Mouse (Mus musculus) testis, adult 2 months (tissue): ENCODE results near the gene Gm20388. TPM values are rescaled to one million over a fixed set of nuclear protein-coding genes. Genes with fewer than 3 reads are reported as not detected.

ENCODE experiments used
- H3K27ac ChIP-seq: fragments of 200-500 bp; 2 replicates; pipeline ENCODE4 v1.5.1; 2012; ENCODE audit warnings: low read depth, low read length; ENCODE audit not compliant: control insufficient read depth, insufficient read depth
- H3K27me3 ChIP-seq: fragments of 200-500 bp; 2 replicates; pipeline ENCODE4 v1.6.1; 2012; ENCODE audit warnings: mild to moderate bottlenecking, low read length, moderate library complexity; ENCODE audit not compliant: control insufficient read depth, insufficient read depth
- H3K36me3 ChIP-seq: fragments of 200-500 bp; 2 replicates; pipeline ENCODE4 v1.6.1; 2012; ENCODE audit warnings: mild to moderate bottlenecking, low read length; ENCODE audit not compliant: control insufficient read depth, insufficient read depth
- H3K4me1 ChIP-seq: fragments of 200-500 bp; 2 replicates; pipeline ENCODE4 v1.6.1; 2012; ENCODE audit warnings: low read length; ENCODE audit not compliant: control insufficient read depth, insufficient read depth
- H3K4me3 ChIP-seq: fragments of 200-500 bp; 2 replicates; pipeline ENCODE4 v1.5.1; 2012; ENCODE audit warnings: low read depth, mild to moderate bottlenecking, low read length, moderate library complexity, mixed read lengths; ENCODE audit not compliant: control insufficient read depth
- CTCF ChIP-seq: fragments of 200-500 bp; IDR thresholded peaks from 2 replicates; pipeline ENCODE4 v1.5.1; 2012; ENCODE audit warnings: low read depth, mild to moderate bottlenecking, inconsistent platforms, low read length, moderate library complexity; ENCODE audit not compliant: control insufficient read depth, insufficient read depth, insufficient replicate concordance
- POLR2A ChIP-seq: fragments of 200-500 bp; IDR thresholded peaks from 2 replicates; pipeline ENCODE4 v1.6.1; 2012; ENCODE audit warnings: low read depth, mild to moderate bottlenecking, inconsistent platforms, low read length, moderate library complexity; ENCODE audit not compliant: control insufficient read depth
- polyA plus RNA-seq: library from polyadenylated mRNA; depleted of rRNA; stranded (reverse); fragments of >200 nt; gene quantifications from 2 replicates; pipeline ENCODE4 v1.2.3, GENCODE M21; 2012

The Gm20388 gene
- polyA plus RNA-seq, 1 experiment: 5.6 TPM

GRCm38 (mm10) chr8:121909148-121909541 is 1998.5 kb downstream of the Gm20388 start:
- H3K27ac ChIP-seq: no peak overlapping the region
- TF ChIP-seq CTCF: no peak
- no peaks in the 10 kb centered on the region for H3K27me3 ChIP-seq
- no peaks in the 10 kb centered on the region; the same call in 1 of the 2 replicates for H3K36me3 ChIP-seq
- H3K4me1 ChIP-seq: peaks cover 20% of the 10 kb centered on the region
- peak overlapping the region; percentile 93 for H3K4me3 ChIP-seq

- Histone ChIP-seq H3K36me3 (no peaks in the 10 kb centered on the region; the same call in 1 of the 2 replicates), H3K27me3 (no peaks in the 10 kb centered on the region), H3K4me3 (peak overlapping the region; percentile 93), H3K4me1 (peaks cover 20% of the 10 kb centered on the region), H3K27ac (no peak overlapping the region)
- TF ChIP-seq POLR2A (no peak), CTCF (no peak)
Observed at GRCm38 (mm10) chr8:121909663-121910062, 1999.0 kb downstream of the Gm20388 start.

- peak overlapping the region; percentile 75 for H3K27ac ChIP-seq
- no peak overlapping the region for H3K4me3 ChIP-seq
Observed at GRCm38 (mm10) chr8:121911400-121911799, 2000.8 kb downstream of the Gm20388 start.

GRCm38 (mm10) chr8:121911987-121912386 is 2001.3 kb downstream of the Gm20388 start:
- TF ChIP-seq CTCF (no peak), POLR2A (no peak)
- H3K4me3 ChIP-seq: no peak overlapping the region
- H3K27ac ChIP-seq: no peak overlapping the region; the same call in 1 of the 2 replicates
- no peaks in the 10 kb centered on the region for H3K27me3 ChIP-seq
- no peaks in the 10 kb centered on the region; the same call in 1 of the 2 replicates for H3K36me3 ChIP-seq
- peaks cover 23% of the 10 kb centered on the region for H3K4me1 ChIP-seq

More at GRCm38 (mm10) chr8:121911400-121911799, 2000.8 kb downstream of the Gm20388 start:
- Histone ChIP-seq H3K4me1 (peaks cover 21% of the 10 kb centered on the region), H3K27me3 (no peaks in the 10 kb centered on the region), H3K36me3 (no peaks in the 10 kb centered on the region; the same call in 1 of the 2 replicates)
- TF ChIP-seq CTCF: no peak
- no peak for TF ChIP-seq POLR2A

GRCm38 (mm10) chr8:121912831-121913230 is 2002.2 kb downstream of the Gm20388 start:
- TF ChIP-seq POLR2A (no peak), CTCF (no peak)
- Histone ChIP-seq H3K4me1 (peaks cover 23% of the 10 kb centered on the region), H3K4me3 (no peak overlapping the region), H3K27ac (peak overlapping the region; percentile 5; the same call in 1 of the 2 replicates), H3K27me3 (no peaks in the 10 kb centered on the region), H3K36me3 (no peaks in the 10 kb centered on the region; the same call in 1 of the 2 replicates)

GRCm38 (mm10) chr8:121913378-121913777 is 2002.7 kb downstream of the Gm20388 start:
- no peak overlapping the region for H3K27ac ChIP-seq
- H3K4me1 ChIP-seq: peaks cover 22% of the 10 kb centered on the region
- no peaks in the 10 kb centered on the region for H3K27me3 ChIP-seq
- no peaks in the 10 kb centered on the region; the same call in 1 of the 2 replicates for H3K36me3 ChIP-seq
- no peak overlapping the region for H3K4me3 ChIP-seq
- TF ChIP-seq CTCF: no peak
- TF ChIP-seq POLR2A: no peak

GRCm38 (mm10) chr8:121919158-121919557 is 2008.5 kb downstream of the Gm20388 start:
- Histone ChIP-seq H3K27ac (no peak overlapping the region; the same call in 1 of the 2 replicates), H3K36me3 (no peaks in the 10 kb centered on the region), H3K4me1 (peaks cover 28% of the 10 kb centered on the region), H3K27me3 (no peaks in the 10 kb centered on the region), H3K4me3 (no peak overlapping the region)
- TF ChIP-seq POLR2A: no peak
- no peak for TF ChIP-seq CTCF

- Histone ChIP-seq H3K27me3 (no peaks in the 10 kb centered on the region), H3K36me3 (no peaks in the 10 kb centered on the region), H3K4me1 (peaks cover 26% of the 10 kb centered on the region), H3K4me3 (no peak overlapping the region), H3K27ac (no peak overlapping the region; the same call in 1 of the 2 replicates)
- TF ChIP-seq CTCF (no peak), POLR2A (no peak)
Observed at GRCm38 (mm10) chr8:121919731-121920130, 2009.1 kb downstream of the Gm20388 start.
